Mouse (Mus musculus): Measurements from ENCODE around the gene Muc3. TPM values are rescaled to one million over a fixed set of nuclear protein-coding genes. Genes with fewer than 3 reads are reported as not detected.
A peak's percentile ranks its signal among the peaks of the same experiment; 100 is the strongest.

The Muc3 gene
- polyA plus RNA-seq, 1 experiment from 2014 or later, result not detected

GRCm38 (mm10) chr5:137107670-137108069, 41.5 kb downstream of the Muc3 start:
- Histone ChIP-seq H3K36me3 (peaks cover 11% of the 10 kb centered on the region), H3K27ac (no peak overlapping the region), H3K4me2 (no peak overlapping the region), H3K4me1 (replicated peaks) (peaks cover 13% of the 10 kb centered on the region), H3K4me3 (no peak overlapping the region), H3K27me3 (no peaks in the 10 kb centered on the region), H3K9ac (no peak overlapping the region), H3K9me3 (replicated peaks) (no peaks in the 10 kb centered on the region)
- WGBS, result 79% methylated on average over 8 of the region's 8 CpGs
- no peak for ATAC-seq (replicated peaks; ENCODE audit: insufficient number of reproducible peaks, insufficient read depth, low FRiP score, low read depth)

DNA sequence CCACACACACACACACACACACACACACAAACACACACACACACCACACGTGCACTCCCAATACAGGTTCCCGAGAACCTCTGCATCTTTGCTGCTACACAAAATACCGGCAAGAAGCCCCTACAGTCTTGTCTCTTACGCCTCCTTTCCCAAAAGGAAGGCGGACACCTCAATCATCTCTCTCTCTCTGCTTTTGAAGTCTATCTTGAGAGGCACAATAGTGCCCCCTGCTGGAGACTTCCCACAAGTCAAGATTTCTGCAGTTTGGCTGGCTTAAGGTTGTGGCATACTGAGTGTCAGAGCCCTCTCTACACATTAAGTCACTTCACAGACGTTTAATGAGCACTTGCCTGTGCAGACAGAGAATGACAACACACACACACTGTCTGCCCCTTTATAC, 42.1 kb downstream of the Muc3 start:
- Histone ChIP-seq H3K4me1 (replicated peaks) (peaks cover 15% of the 10 kb centered on the region), H3K9me3 (replicated peaks) (no peaks in the 10 kb centered on the region), H3K27ac (no peak overlapping the region), H3K27me3 (no peaks in the 10 kb centered on the region), H3K9ac (no peak overlapping the region), H3K36me3 (peaks cover 9% of the 10 kb centered on the region; the same call in 1 of the 2 replicates), H3K4me2 (peak overlapping the region; percentile 15; the same call in 1 of the 2 replicates), H3K4me3 (no peak overlapping the region)
- WGBS, result 4% methylated on average over 6 of the region's 6 CpGs
- ATAC-seq (replicated peaks; ENCODE audit: insufficient number of reproducible peaks, insufficient read depth, low FRiP score, low read depth), result no peak

DNA sequence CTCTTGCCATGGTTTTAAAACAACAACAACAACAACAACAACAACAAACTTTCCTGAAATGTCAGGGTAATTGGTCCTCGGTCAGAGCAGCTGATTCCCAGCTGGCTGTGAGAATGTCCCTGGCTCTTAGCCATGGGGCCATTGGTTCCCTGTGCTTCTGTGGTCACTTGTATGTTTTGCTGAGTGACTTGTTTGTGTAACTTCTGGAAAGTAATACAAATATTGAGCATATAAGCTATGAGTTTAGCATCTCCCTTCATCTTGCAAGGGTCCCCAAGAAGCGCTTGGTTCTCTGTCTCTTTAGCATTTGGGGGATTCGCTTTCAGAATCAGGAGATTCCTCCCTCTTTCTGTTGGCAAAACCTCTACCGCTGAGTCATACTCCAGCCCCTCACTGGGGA, 42.7 kb downstream of the Muc3 start:
- peaks cover 9% of the 10 kb centered on the region; the same call in 1 of the 2 replicates for H3K36me3 ChIP-seq
- no peaks in the 10 kb centered on the region for H3K27me3 ChIP-seq
- H3K9me3 ChIP-seq (replicated peaks), result no peaks in the 10 kb centered on the region
- WGBS, result 60% methylated on average over 4 of the region's 4 CpGs
- H3K4me2 ChIP-seq, result no peak overlapping the region
- H3K27ac ChIP-seq, result no peak overlapping the region
- H3K9ac ChIP-seq, result no peak overlapping the region
- ATAC-seq (replicated peaks; ENCODE audit: insufficient number of reproducible peaks, insufficient read depth, low FRiP score, low read depth), result no peak
- H3K4me1 ChIP-seq (replicated peaks), result peaks cover 15% of the 10 kb centered on the region
- H3K4me3 ChIP-seq, result no peak overlapping the region

GRCm38 (mm10) chr5:137103969-137104368, 45.2 kb downstream of the Muc3 start:
- Histone ChIP-seq H3K4me2 (no peak overlapping the region), H3K36me3 (no peaks in the 10 kb centered on the region), H3K27ac (no peak overlapping the region), H3K9me3 (replicated peaks) (no peaks in the 10 kb centered on the region), H3K4me3 (no peak overlapping the region), H3K4me1 (replicated peaks) (peaks cover 12% of the 10 kb centered on the region), H3K27me3 (no peaks in the 10 kb centered on the region), H3K9ac (no peak overlapping the region)
- ATAC-seq (replicated peaks; ENCODE audit: insufficient number of reproducible peaks, insufficient read depth, low FRiP score, low read depth), result no peak
- WGBS, result 91% methylated on average over 2 of the region's 2 CpGs

- Histone ChIP-seq H3K4me3 (no peak overlapping the region), H3K9ac (no peak overlapping the region), H3K36me3 (no peaks in the 10 kb centered on the region), H3K4me1 (replicated peaks) (peaks cover 12% of the 10 kb centered on the region), H3K27me3 (no peaks in the 10 kb centered on the region), H3K27ac (no peak overlapping the region), H3K9me3 (replicated peaks) (no peaks in the 10 kb centered on the region), H3K4me2 (peak overlapping the region; percentile 28; the same call in 1 of the 2 replicates)
- 45% methylated on average over 28 of the region's 28 CpGs for WGBS
- peak; percentile 65 for ATAC-seq (replicated peaks; ENCODE audit: insufficient number of reproducible peaks, insufficient read depth, low FRiP score, low read depth)
These were observed 46.3 kb downstream of the Muc3 start for GRCm38 (mm10) chr5:137102575-137103522.

GRCm38 (mm10) chr5:137102078-137102477, 47.0 kb downstream of the Muc3 start:
- WGBS, result 69% methylated on average over 10 of the region's 10 CpGs
- ATAC-seq (replicated peaks; ENCODE audit: insufficient number of reproducible peaks, insufficient read depth, low FRiP score, low read depth), result no peak
- Histone ChIP-seq H3K4me2 (no peak overlapping the region), H3K9me3 (replicated peaks) (no peaks in the 10 kb centered on the region), H3K9ac (no peak overlapping the region), H3K36me3 (no peaks in the 10 kb centered on the region), H3K27ac (no peak overlapping the region), H3K4me1 (replicated peaks) (peaks cover 12% of the 10 kb centered on the region), H3K27me3 (no peaks in the 10 kb centered on the region), H3K4me3 (no peak overlapping the region)

- Histone ChIP-seq H3K4me3 (no peak overlapping the region), H3K27me3 (no peaks in the 10 kb centered on the region), H3K9ac (no peak overlapping the region), H3K9me3 (replicated peaks) (no peaks in the 10 kb centered on the region), H3K27ac (no peak overlapping the region), H3K36me3 (no peaks in the 10 kb centered on the region), H3K4me1 (replicated peaks) (peaks cover 13% of the 10 kb centered on the region), H3K4me2 (no peak overlapping the region)
- ATAC-seq (replicated peaks; ENCODE audit: insufficient number of reproducible peaks, insufficient read depth, low FRiP score, low read depth), result no peak
- WGBS, result 54% methylated on average over 4 of the region's 4 CpGs
These were observed 48.5 kb downstream of the Muc3 start for GRCm38 (mm10) chr5:137100660-137101059.

- no peak overlapping the region for H3K4me3 ChIP-seq
- no peaks in the 10 kb centered on the region for H3K36me3 ChIP-seq
- H3K9me3 ChIP-seq (replicated peaks), result no peaks in the 10 kb centered on the region
- no peak overlapping the region for H3K9ac ChIP-seq
- H3K27ac ChIP-seq, result no peak overlapping the region
- ATAC-seq (replicated peaks; ENCODE audit: insufficient number of reproducible peaks, insufficient read depth, low FRiP score, low read depth), result no peak
- 59% methylated on average over 11 of the region's 11 CpGs for WGBS
- H3K4me2 ChIP-seq, result no peak overlapping the region
- peaks cover 22% of the 10 kb centered on the region for H3K4me1 ChIP-seq (replicated peaks)
- no peaks in the 10 kb centered on the region for H3K27me3 ChIP-seq
These were observed 50.7 kb downstream of the Muc3 start for GRCm38 (mm10) chr5:137098418-137098817.

DNA sequence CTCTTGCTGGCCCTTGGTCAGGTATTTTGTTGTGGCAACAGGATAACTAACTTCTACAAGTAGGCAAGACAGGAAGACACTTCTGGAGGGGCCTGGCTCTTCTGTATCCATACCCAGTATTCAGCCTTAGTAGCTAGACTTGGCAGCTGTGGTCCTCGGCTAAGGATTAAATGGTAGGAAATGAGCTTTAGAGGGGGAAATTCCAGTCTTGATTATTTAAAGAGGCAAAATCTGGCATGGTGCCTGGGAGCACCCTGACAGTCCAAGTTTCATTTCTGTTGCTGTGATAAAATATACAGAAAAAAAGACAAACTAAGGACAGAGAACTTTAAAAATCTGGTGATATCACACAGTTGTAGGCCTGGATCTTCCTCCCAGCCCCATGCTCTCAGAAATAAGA, 53.1 kb downstream of the Muc3 start:
- peaks cover 17% of the 10 kb centered on the region for H3K4me1 ChIP-seq (replicated peaks)
- no peak overlapping the region for H3K4me3 ChIP-seq
- no peak overlapping the region for H3K4me2 ChIP-seq
- H3K36me3 ChIP-seq, result no peaks in the 10 kb centered on the region
- 23% methylated on average over 1 of the region's 1 CpGs for WGBS
- no peak for ATAC-seq (replicated peaks; ENCODE audit: insufficient number of reproducible peaks, insufficient read depth, low FRiP score, low read depth)
- H3K9ac ChIP-seq, result no peak overlapping the region
- no peaks in the 10 kb centered on the region for H3K9me3 ChIP-seq (replicated peaks)
- no peaks in the 10 kb centered on the region for H3K27me3 ChIP-seq
- peak overlapping the region; percentile 65 for H3K27ac ChIP-seq

DNA sequence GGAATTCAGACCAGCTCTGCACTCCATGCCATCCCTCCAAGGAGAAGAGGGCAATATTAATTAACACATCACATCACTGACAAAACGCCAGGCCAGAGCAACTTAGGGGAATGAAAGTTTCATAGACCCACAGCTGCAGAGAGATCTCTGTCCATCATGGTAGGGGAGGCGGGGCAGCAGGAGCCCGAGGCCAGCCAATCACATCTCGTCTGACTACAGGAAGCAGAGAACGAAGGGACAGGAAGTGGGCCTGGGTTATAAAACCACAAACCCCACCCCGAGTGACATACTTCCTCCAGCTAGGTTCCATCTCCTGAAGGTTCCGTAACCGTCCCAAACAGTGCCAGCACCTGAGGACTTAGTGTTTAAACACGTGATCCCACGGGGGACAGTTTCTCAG, 54.0 kb downstream of the Muc3 start:
- Histone ChIP-seq H3K4me2 (no peak overlapping the region), H3K4me1 (replicated peaks) (peaks cover 17% of the 10 kb centered on the region), H3K36me3 (no peaks in the 10 kb centered on the region), H3K9ac (no peak overlapping the region), H3K4me3 (no peak overlapping the region), H3K27ac (peak overlapping the region; percentile 65; the same call in 1 of the 2 replicates), H3K9me3 (replicated peaks) (no peaks in the 10 kb centered on the region), H3K27me3 (no peaks in the 10 kb centered on the region)
- no peak for ATAC-seq (replicated peaks; ENCODE audit: insufficient number of reproducible peaks, insufficient read depth, low FRiP score, low read depth)
- WGBS, result 75% methylated on average over 10 of the region's 10 CpGs

DNA sequence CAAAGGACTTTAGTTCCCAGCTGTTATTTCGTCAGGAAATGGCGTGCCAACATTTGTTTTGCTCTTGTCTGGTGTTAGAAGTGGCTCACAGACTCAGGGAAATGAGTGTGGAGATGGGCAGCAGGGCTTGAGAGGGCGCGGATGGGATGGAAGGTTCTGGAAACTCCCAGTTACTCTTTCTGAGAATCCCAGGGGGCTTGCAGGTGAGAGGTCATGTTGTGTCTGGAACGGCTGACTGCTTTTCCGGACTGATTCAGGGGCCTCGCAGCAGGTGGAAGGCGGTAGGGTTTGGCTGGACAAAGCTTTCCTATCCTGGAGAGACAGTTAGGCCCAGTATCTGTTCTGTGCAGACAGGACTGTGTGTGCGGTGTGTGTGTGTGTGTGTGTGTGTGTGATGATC, 55.4 kb downstream of the Muc3 start:
- Histone ChIP-seq H3K9me3 (replicated peaks) (no peaks in the 10 kb centered on the region), H3K36me3 (no peaks in the 10 kb centered on the region), H3K4me2 (no peak overlapping the region), H3K4me3 (no peak overlapping the region), H3K27ac (0 out of 2 replicates have a peak overlapping the region, but pooled peaks have one; percentile 10), H3K4me1 (replicated peaks) (peaks cover 17% of the 10 kb centered on the region), H3K9ac (no peak overlapping the region), H3K27me3 (no peaks in the 10 kb centered on the region)
- no peak for ATAC-seq (replicated peaks; ENCODE audit: insufficient number of reproducible peaks, insufficient read depth, low FRiP score, low read depth)
- WGBS, result 58% methylated on average over 9 of the region's 9 CpGs

- Histone ChIP-seq H3K27me3 (no peaks in the 10 kb centered on the region), H3K9me3 (replicated peaks) (no peaks in the 10 kb centered on the region), H3K4me1 (replicated peaks) (peaks cover 17% of the 10 kb centered on the region), H3K27ac (no peak overlapping the region), H3K4me3 (no peak overlapping the region), H3K4me2 (no peak overlapping the region), H3K36me3 (no peaks in the 10 kb centered on the region), H3K9ac (no peak overlapping the region)
- no peak for ATAC-seq (replicated peaks; ENCODE audit: insufficient number of reproducible peaks, insufficient read depth, low FRiP score, low read depth)
- WGBS, result 58% methylated on average over 6 of the region's 6 CpGs
These were observed 57.6 kb downstream of the Muc3 start for GRCm38 (mm10) chr5:137091560-137091959.

All from heart, embryonic 15.5 days (tissue).